9 mouse cellular contexts compared by ENCODE assay signal in the genomic region with DNA sequence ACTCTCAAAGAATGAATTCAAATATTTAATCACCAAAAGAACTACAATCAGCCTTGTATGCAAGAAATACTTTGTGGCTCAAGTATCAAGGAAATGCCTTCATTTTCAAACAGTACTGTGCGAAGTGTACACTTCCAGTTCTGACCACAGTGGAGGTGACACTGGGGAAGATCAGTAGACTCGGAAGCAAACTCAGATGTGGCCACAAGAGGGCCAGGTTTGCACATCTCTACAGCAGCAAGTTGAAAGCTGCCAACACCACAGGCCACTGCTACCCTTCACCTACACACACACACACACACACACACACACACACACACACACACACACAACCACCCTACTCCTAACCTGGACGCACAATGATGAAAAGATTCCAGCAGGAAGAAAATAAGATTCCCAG.
A peak's percentile ranks its signal among the peaks of the same experiment; 100 is the strongest.
DNase-seq lines count a peak whose midpoint lies in the region; ATAC-seq lines count a peak whose summit lies in the region.
"Had no signal": no experiment of that assay in that cellular context is flagged by ENCODE, and none has a peak within 500 bp of the region (broad histone marks: within the 10 kb centered on the region; RNA-seq: fewer than 3 reads in every experiment).

No protein-coding gene starts in this region.

- no peaks in the 10 kb centered on the region for H3K27me3 ChIP-seq in intestine, embryonic 14.5 days (replicated peaks; ENCODE audit: control insufficient read depth, insufficient read depth, low read length)
- H3K27me3 ChIP-seq in intestine, embryonic 15.5 days (replicated peaks), result no peaks in the 10 kb centered on the region
- no peaks in the 10 kb centered on the region for H3K27me3 ChIP-seq in hindbrain, embryonic 16.5 days (replicated peaks; ENCODE audit: control insufficient read depth, insufficient read depth, low read length)
- no peaks in the 10 kb centered on the region for H3K27me3 ChIP-seq in limb, embryonic 10.5 days (ENCODE audit: low read depth, poor library complexity, severe bottlenecking)
- H3K27me3 ChIP-seq in neural tube, embryonic 11.5 days (ENCODE audit: control insufficient read depth, insufficient read depth, low read length), result no peaks in the 10 kb centered on the region
- H3K27me3 ChIP-seq: limb, embryonic 15.5 days had no signal

- no peak for ATAC-seq in intestine, embryonic 14.5 days (replicated peaks; ENCODE audit: low FRiP score, low TSS enrichment, low read depth)
- ATAC-seq in intestine, embryonic 15.5 days, result no peak
- peak; percentile 72; the same call in 1 of the 2 replicates for ATAC-seq in hindbrain, embryonic 16.5 days
- no peak for ATAC-seq in neural tube, embryonic 11.5 days (ENCODE audit: insufficient read depth, low FRiP score, low TSS enrichment)

- H3K36me3 ChIP-seq in intestine, embryonic 14.5 days (ENCODE audit: control insufficient read depth, insufficient read depth, low read length), result no peaks in the 10 kb centered on the region
- H3K36me3 ChIP-seq in intestine, embryonic 15.5 days, result no peaks in the 10 kb centered on the region
- H3K36me3 ChIP-seq in hindbrain, embryonic 16.5 days (ENCODE audit: control insufficient read depth, insufficient read depth, low read length), result no peaks in the 10 kb centered on the region
- H3K36me3 ChIP-seq in limb, embryonic 10.5 days, result no peaks in the 10 kb centered on the region
- no peaks in the 10 kb centered on the region for H3K36me3 ChIP-seq in neural tube, embryonic 11.5 days (ENCODE audit: control insufficient read depth, insufficient read depth, low read length)
- H3K36me3 ChIP-seq: limb, embryonic 15.5 days had no signal

- no peak overlapping the region for H3K4me3 ChIP-seq in intestine, embryonic 14.5 days (ENCODE audit: low read depth, low read length)
- no peak overlapping the region for H3K4me3 ChIP-seq in intestine, embryonic 15.5 days (replicated peaks)
- no peak overlapping the region for H3K4me3 ChIP-seq in hindbrain, embryonic 16.5 days (ENCODE audit: low read length)
- H3K4me3 ChIP-seq in limb, embryonic 10.5 days, result no peak overlapping the region
- no peak overlapping the region for H3K4me3 ChIP-seq in neural tube, embryonic 11.5 days (ENCODE audit: low read depth, low read length)
- H3K4me3 ChIP-seq: limb, embryonic 15.5 days had no signal

- no peaks in the 10 kb centered on the region for H3K9me3 ChIP-seq in intestine, embryonic 14.5 days (ENCODE audit: control insufficient read depth, low read length)
- H3K9me3 ChIP-seq in intestine, embryonic 15.5 days, result no peaks in the 10 kb centered on the region
- H3K9me3 ChIP-seq in hindbrain, embryonic 16.5 days (ENCODE audit: control insufficient read depth, low read length), result no peaks in the 10 kb centered on the region
- H3K9me3 ChIP-seq in limb, embryonic 10.5 days (replicated peaks), result no peaks in the 10 kb centered on the region
- no peaks in the 10 kb centered on the region for H3K9me3 ChIP-seq in neural tube, embryonic 11.5 days (ENCODE audit: control insufficient read depth, low read length)
- H3K9me3 ChIP-seq: limb, embryonic 15.5 days had no signal

- 43% methylated on average over 3 of the region's 3 CpGs for WGBS in intestine, embryonic 14.5 days
- 44% methylated on average over 3 of the region's 3 CpGs for WGBS in intestine, embryonic 15.5 days
- 64% methylated on average over 3 of the region's 3 CpGs for WGBS in hindbrain, embryonic 16.5 days
- WGBS in limb, embryonic 10.5 days, result 73% methylated on average over 3 of the region's 3 CpGs
- 60% methylated on average over 3 of the region's 3 CpGs for WGBS in neural tube, embryonic 11.5 days

- no peak overlapping the region for H3K27ac ChIP-seq in intestine, embryonic 14.5 days (ENCODE audit: low read depth)
- no peak overlapping the region for H3K27ac ChIP-seq in intestine, embryonic 15.5 days
- H3K27ac ChIP-seq in hindbrain, embryonic 16.5 days (ENCODE audit: low read depth, low read length), result no peak overlapping the region
- no peak overlapping the region for H3K27ac ChIP-seq in limb, embryonic 10.5 days
- H3K27ac ChIP-seq in neural tube, embryonic 11.5 days (ENCODE audit: low read depth, low read length), result no peak overlapping the region
- H3K27ac ChIP-seq: limb, embryonic 15.5 days had no signal

- peak; percentile 59 for DNase-seq in intestine, embryonic 14.5 days (ENCODE audit: low spot score)
- peak; percentile 41 for DNase-seq in Muller cell, postnatal 12 days (ENCODE audit: inconsistent ontology term)
- peak; percentile 20 to 35 for DNase-seq in cerebellum, postnatal 36 days
- DNase-seq in limb, embryonic 10.5 days (ENCODE audit: low spot score), result peak; percentile 50
- peak; percentile 35 for DNase-seq in neural tube, embryonic 11.5 days (ENCODE audit: low spot score)
- no peak for DNase-seq in spleen, adult 12 weeks (ENCODE audit: low spot score)

- no peaks in the 10 kb centered on the region for H3K4me1 ChIP-seq in intestine, embryonic 14.5 days (replicated peaks; ENCODE audit: control insufficient read depth, insufficient read depth, low read length)
- H3K4me1 ChIP-seq in intestine, embryonic 15.5 days (replicated peaks), result no peaks in the 10 kb centered on the region
- no peaks in the 10 kb centered on the region for H3K4me1 ChIP-seq in hindbrain, embryonic 16.5 days (ENCODE audit: control insufficient read depth, insufficient read depth, low read depth, low read length)
- no peaks in the 10 kb centered on the region for H3K4me1 ChIP-seq in limb, embryonic 10.5 days
- H3K4me1 ChIP-seq in neural tube, embryonic 11.5 days (ENCODE audit: control insufficient read depth, insufficient read depth, low read length), result no peaks in the 10 kb centered on the region
- H3K4me1 ChIP-seq: limb, embryonic 15.5 days had no signal

- no peak overlapping the region for H3K9ac ChIP-seq in intestine, embryonic 14.5 days (ENCODE audit: low read length)
- no peak overlapping the region for H3K9ac ChIP-seq in intestine, embryonic 15.5 days
- H3K9ac ChIP-seq in hindbrain, embryonic 16.5 days (ENCODE audit: low read depth, low read length), result no peak overlapping the region
- H3K9ac ChIP-seq in neural tube, embryonic 11.5 days (ENCODE audit: low read length), result no peak overlapping the region
- H3K9ac ChIP-seq: limb, embryonic 15.5 days had no signal

- H3K4me2 ChIP-seq in intestine, embryonic 14.5 days (ENCODE audit: low read length), result no peak overlapping the region
- H3K4me2 ChIP-seq in intestine, embryonic 15.5 days (replicated peaks), result no peak overlapping the region
- H3K4me2 ChIP-seq in hindbrain, embryonic 16.5 days (ENCODE audit: low read length), result no peak overlapping the region
- no peak overlapping the region for H3K4me2 ChIP-seq in neural tube, embryonic 11.5 days (ENCODE audit: low read depth)
- H3K4me2 ChIP-seq: limb, embryonic 15.5 days had no signal
